Mouse (Mus musculus) intestine, postnatal 0 days (tissue): ENCODE data around the gene Epha2. TPM values are rescaled to one million over a fixed set of nuclear protein-coding genes. Genes with fewer than 3 reads are reported as not detected.
A peak's percentile ranks its signal among the peaks of the same experiment; 100 is the strongest.

Experiments
- ATAC-seq: fragments of 200-750 bp; cut with Nextera tagmentation; 2 replicates; pipeline ENCODE4 v1.8.0; 2017; ENCODE audit warnings: mild to moderate bottlenecking, moderate TSS enrichment, moderate library complexity
- H3K27ac ChIP-seq: fragments of 300-500 bp; sonication (generic); 2 replicates; pipeline ENCODE4 v1.5.1; 2014; ENCODE audit warnings: mild to moderate bottlenecking, low read depth, low read length, moderate library complexity
- H3K27me3 ChIP-seq: fragments of 300-500 bp; sonication (generic); replicated peaks from 2 replicates; pipeline ENCODE4 v1.6.1; 2014; ENCODE audit warnings: low read length, mixed read lengths; ENCODE audit not compliant: control insufficient read depth, insufficient read depth
- H3K36me3 ChIP-seq: fragments of 300-500 bp; sonication (generic); 2 replicates; pipeline ENCODE4 v1.6.1; 2014; ENCODE audit warnings: mild to moderate bottlenecking, moderate library complexity; ENCODE audit not compliant: control insufficient read depth, insufficient read depth
- H3K4me1 ChIP-seq: fragments of 300-500 bp; sonication (generic); replicated peaks from 2 replicates; pipeline ENCODE4 v1.6.1; 2014; ENCODE audit warnings: antibody characterized with exemption, low read length, mixed read lengths; ENCODE audit not compliant: control insufficient read depth, insufficient read depth
- H3K4me2 ChIP-seq: fragments of 300-500 bp; sonication (generic); replicated peaks from 2 replicates; pipeline ENCODE4 v1.6.1; 2014; ENCODE audit warnings: low read depth, mild to moderate bottlenecking, moderate library complexity
- H3K4me3 ChIP-seq: fragments of 300-500 bp; sonication (generic); 2 replicates; pipeline ENCODE4 v1.5.1; 2014; ENCODE audit warnings: low read depth, low read length
- H3K9ac ChIP-seq: fragments of 300-500 bp; sonication (generic); 2 replicates; pipeline ENCODE4 v1.6.1; 2014; ENCODE audit warnings: mild to moderate bottlenecking, low read depth, low read length
- H3K9me3 ChIP-seq: fragments of 300-500 bp; sonication (generic); 2 replicates; pipeline ENCODE4 v1.6.1; 2016; ENCODE audit warnings: mixed run types; ENCODE audit not compliant: control insufficient read depth
- CTCF ChIP-seq: sonication (generic); IDR thresholded peaks from 2 replicates; pipeline ENCODE4 v1.5.1; 2016; ENCODE audit warnings: low read depth, mild to moderate bottlenecking, control low read depth, antibody characterized with exemption, moderate library complexity
- whole genome bisulfite sequencing: fragments of 180-500 bp; shearing (Covaris S2); extraction: QIAGEN DNeasy Blood & Tissue Kit; methylation state at CpG from one replicate; pipeline ENCODE4 v1.1.7; 2014; 5-methylcytosine and 5-hydroxymethylcytosine counted together
- polyA plus RNA-seq: library from polyadenylated mRNA; unstranded; fragments of >200 nt; fragmentation: Nextera tagmentation; extraction: Ambion mirVana; gene quantifications from 2 replicates; pipeline ENCODE4 v1.2.1, GENCODE M21; 2015

Epha2 gene
- polyA plus RNA-seq, 1 experiment from 2014 or later, result 5.6 TPM

DNA sequence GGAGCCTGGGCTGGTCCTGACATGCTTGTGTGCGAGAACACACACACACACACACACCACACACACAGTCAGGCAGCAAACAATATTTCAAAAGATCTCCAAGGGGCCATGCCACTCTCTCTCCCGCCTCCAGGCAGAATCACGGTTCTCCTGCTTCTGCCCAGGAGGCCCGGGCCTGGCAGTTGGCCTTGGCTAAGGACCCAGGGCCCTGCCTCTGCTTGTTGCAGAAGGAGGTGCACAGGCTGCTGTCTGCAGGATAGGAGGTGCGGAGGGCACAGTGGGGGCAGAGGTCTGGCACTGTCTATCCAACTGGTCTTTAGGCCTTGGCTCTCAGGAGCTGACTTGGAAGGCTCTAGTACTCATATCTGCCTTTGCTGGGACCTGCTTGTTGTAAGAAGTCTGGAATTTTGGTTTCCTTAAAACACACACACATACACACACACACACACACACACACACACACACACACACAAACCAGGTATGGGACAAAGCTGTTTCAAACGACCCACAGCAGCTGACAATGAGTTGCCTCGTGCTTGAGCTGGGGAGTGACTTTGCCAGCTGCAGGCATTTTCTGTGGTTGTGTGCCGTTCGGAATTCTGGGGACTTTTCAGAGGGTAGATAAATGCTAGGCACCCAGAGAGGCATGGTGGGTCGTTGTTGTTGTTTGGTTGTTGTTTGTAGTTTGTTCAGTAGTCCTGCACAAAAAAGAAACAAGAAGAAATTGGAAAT, 38.0 kb upstream of the Epha2 start:
- Histone ChIP-seq H3K4me1 (0 out of 2 replicates have a peak, but pooled peaks cover 4% of the 10 kb centered on the region), H3K4me3 (no peak overlapping the region), H3K9me3 (no peaks in the 10 kb centered on the region), H3K4me2 (no peak overlapping the region), H3K27me3 (no peaks in the 10 kb centered on the region), H3K36me3 (no peaks in the 10 kb centered on the region), H3K27ac (no peak overlapping the region), H3K9ac (no peak overlapping the region)
- TF ChIP-seq CTCF, result no peak
- ATAC-seq, result no peak
- 78% methylated on average over 10 of the region's 10 CpGs for WGBS

DNA sequence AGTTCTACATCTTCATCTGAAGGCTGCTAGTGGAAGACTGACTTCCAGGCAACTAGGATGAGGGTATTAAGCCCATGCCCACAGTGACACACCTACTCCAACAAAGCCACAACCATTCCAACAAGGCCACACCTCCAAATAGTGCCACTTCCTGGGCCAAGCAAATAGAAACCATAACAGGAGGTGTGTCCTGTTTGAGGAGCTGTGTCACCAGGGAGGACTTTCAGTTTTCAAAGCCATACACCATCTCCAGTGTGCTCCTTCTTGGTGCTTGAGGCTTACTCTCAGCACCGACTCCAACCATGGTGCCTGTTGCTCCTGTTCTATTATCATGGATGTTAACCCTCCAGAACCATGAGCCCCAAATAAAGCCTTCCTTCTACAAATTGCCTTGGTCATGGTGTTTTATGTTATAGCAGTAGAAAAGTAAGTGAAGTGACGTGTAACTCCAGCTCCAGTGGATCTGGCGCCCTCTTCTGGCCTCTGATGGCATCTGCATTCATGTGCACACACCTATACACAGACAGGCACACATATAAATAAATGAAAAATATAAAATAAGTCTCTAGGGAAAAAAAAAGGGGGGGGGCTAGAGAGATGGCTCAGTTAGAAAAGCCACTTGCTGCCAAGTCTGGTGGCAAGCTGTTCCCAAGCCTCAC, 34.9 kb upstream of the Epha2 start:
- H3K4me1 ChIP-seq, result no peaks in the 10 kb centered on the region
- no peak overlapping the region for H3K9ac ChIP-seq
- peak; percentile 56 for TF ChIP-seq CTCF
- H3K27me3 ChIP-seq, result no peaks in the 10 kb centered on the region
- no peaks in the 10 kb centered on the region for H3K36me3 ChIP-seq
- no peaks in the 10 kb centered on the region for H3K9me3 ChIP-seq
- peak; percentile 52; the same call in 1 of the 2 replicates for ATAC-seq
- H3K27ac ChIP-seq, result no peak overlapping the region
- no peak overlapping the region for H3K4me3 ChIP-seq
- 93% methylated on average over 3 of the region's 3 CpGs for WGBS
- no peak overlapping the region for H3K4me2 ChIP-seq

DNA sequence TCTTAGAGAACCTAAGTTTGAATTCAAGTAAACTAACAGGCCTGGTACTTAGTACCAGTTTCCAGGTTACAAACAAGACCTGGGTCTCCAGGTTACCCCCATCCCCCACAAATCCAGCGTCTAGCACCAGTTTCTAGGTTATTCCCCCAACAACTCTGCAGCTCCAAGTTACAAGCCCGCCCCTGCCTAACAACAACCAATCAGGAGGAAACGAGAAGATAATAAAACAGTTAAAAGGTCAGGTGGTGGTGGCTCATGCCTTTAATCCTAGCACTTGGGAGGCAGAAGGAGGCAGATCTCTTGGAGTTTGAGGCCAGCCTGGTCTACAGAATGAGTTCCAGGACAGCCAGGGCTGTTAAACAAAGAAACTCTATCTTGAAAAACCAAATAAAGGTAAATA, 33.8 kb upstream of the Epha2 start:
- Histone ChIP-seq H3K27me3 (no peaks in the 10 kb centered on the region), H3K9ac (no peak overlapping the region), H3K27ac (no peak overlapping the region), H3K4me2 (no peak overlapping the region), H3K36me3 (no peaks in the 10 kb centered on the region), H3K4me1 (no peaks in the 10 kb centered on the region), H3K9me3 (no peaks in the 10 kb centered on the region), H3K4me3 (no peak overlapping the region)
- TF ChIP-seq CTCF, result no peak
- ATAC-seq, result no peak
- 78% methylated on average over 3 of the region's 3 CpGs for WGBS

DNA sequence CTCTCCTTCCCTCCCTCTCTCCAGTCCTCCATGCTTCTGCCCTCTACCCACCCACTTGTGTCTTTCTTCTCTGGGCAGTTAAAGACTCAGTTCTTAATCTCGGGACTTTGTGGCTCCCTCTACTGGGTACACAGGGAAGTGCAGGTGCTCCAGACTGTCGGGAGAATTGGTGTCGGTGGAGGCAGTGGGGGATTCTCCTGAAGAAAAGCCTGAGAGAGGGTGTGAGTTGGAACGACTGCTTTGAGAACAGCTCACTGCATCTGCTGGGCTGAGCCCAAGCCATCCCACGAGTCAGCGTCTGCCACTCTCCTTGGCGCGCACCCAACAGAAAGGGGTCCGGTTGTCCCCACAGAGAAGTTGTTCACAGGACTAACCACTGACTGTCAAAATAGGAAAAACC, 33.2 kb upstream of the Epha2 start:
- TF ChIP-seq CTCF, result peak; percentile 85

DNA sequence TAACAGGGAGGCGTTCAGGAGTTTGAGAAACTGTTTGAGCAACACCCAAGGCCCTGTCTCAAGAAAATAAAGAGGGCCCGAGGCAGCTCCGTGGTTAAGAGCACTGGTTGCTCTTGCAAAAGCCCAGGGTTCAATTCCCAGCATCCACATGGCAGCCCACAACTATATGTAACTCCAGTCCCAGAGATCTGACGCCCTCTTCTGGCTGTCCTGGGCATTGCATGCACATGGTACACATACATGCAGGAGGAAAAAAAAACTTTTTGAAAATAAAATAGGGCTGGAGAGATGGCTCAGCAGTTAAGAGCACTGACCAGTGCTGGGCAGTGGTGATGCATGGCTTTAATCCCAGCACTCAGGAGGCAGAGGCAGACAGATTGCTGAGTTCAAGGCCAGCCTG, 32.7 kb upstream of the Epha2 start:
- Histone ChIP-seq H3K9ac (no peak overlapping the region), H3K36me3 (no peaks in the 10 kb centered on the region), H3K27me3 (no peaks in the 10 kb centered on the region), H3K4me2 (no peak overlapping the region), H3K4me3 (no peak overlapping the region), H3K4me1 (no peaks in the 10 kb centered on the region), H3K27ac (no peak overlapping the region), H3K9me3 (no peaks in the 10 kb centered on the region)
- TF ChIP-seq CTCF, result peak; percentile 46
- WGBS, result 85% methylated on average over 4 of the region's 4 CpGs
- ATAC-seq, result no peak

More for the DNA sequence above, 33.2 kb upstream of the Epha2 start:
- 44% methylated on average over 9 of the region's 9 CpGs for WGBS
- no peak for ATAC-seq
- no peaks in the 10 kb centered on the region for H3K36me3 ChIP-seq
- H3K9ac ChIP-seq, result no peak overlapping the region
- H3K4me1 ChIP-seq, result no peaks in the 10 kb centered on the region
- H3K27me3 ChIP-seq, result no peaks in the 10 kb centered on the region
- no peak overlapping the region for H3K4me3 ChIP-seq
- H3K9me3 ChIP-seq, result no peaks in the 10 kb centered on the region
- H3K4me2 ChIP-seq, result no peak overlapping the region
- no peak overlapping the region for H3K27ac ChIP-seq

DNA sequence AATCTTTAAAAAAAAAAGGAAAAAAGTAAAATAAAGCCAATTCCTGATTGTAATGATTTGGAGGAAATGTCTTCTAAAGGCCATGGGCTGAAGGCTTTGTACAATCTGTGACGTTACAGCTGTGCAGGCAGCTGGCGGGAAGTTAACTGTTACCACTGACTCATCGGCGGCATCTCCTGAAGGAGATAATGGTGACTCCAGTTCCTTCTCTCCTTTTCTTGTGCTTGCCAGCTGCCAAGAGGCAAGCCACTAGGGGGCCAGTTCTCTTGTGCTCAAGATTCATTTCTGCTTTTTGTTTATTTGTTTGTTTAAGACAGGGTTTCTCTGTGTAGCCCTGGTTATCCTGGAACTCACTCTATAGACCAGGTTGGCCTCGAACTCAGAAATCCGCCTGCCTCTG, 32.0 kb upstream of the Epha2 start:
- no peak for ATAC-seq
- no peak overlapping the region for H3K9ac ChIP-seq
- peak; percentile 53 for TF ChIP-seq CTCF
- no peaks in the 10 kb centered on the region for H3K9me3 ChIP-seq
- H3K36me3 ChIP-seq, result no peaks in the 10 kb centered on the region
- H3K4me2 ChIP-seq, result no peak overlapping the region
- H3K27me3 ChIP-seq, result no peaks in the 10 kb centered on the region
- no peaks in the 10 kb centered on the region for H3K4me1 ChIP-seq
- 57% methylated on average over 6 of the region's 6 CpGs for WGBS
- no peak overlapping the region for H3K4me3 ChIP-seq
- no peak overlapping the region for H3K27ac ChIP-seq
